Mouse (Mus musculus): Measurements from ENCODE around the gene Pskh1. TPM values are rescaled to one million over a fixed set of nuclear protein-coding genes. Genes with fewer than 3 reads are reported as not detected.

The Pskh1 gene
- polyA plus RNA-seq, 1 experiment = 51.2 TPM

GRCm38 (mm10) chr8:105860143-105860981 is 39.9 kb upstream of the Pskh1 start, which contains the start of gene Nutf2:
TSS of gene Nutf2 (plus strand) at chr8:105860580.
- Histone ChIP-seq H3K4me1 (replicated peaks; ENCODE audit: control insufficient read depth, insufficient read depth, low read length) (peaks cover 13% of the 10 kb centered on the region), H3K27me3 (ENCODE audit: control insufficient read depth, insufficient read depth, low read length) (no peaks in the 10 kb centered on the region), H3K4me3 (ENCODE audit: control insufficient read depth, insufficient read depth, low read length) (peak within 1 kb of the TSS; percentile 76), H3K27ac (ENCODE audit: control insufficient read depth, insufficient read depth, low read length) (peak within 1 kb of the TSS; percentile 51; the same call in 1 of the 2 replicates), H3K36me3 (ENCODE audit: control insufficient read depth, insufficient read depth, low read length) (no peaks in the 10 kb centered on the region)
- WGBS = 1% methylated on average over 59 of the region's 59 CpGs
- TF ChIP-seq POLR2A (IDR thresholded peaks at IDR 0.05; ENCODE audit: control insufficient read depth, extremely low read depth, insufficient read depth, low read length, poor library complexity) (peak; percentile 74; the same call in 1 of the 2 replicates), CTCF (IDR thresholded peaks at IDR 0.05; ENCODE audit: borderline replicate concordance, control insufficient read depth, extremely low read depth, insufficient read depth, low read length, poor library complexity) (peak; percentile 22; the same call in 1 of the 2 replicates)
- peak; percentile 92 for DNase-seq

DNA sequence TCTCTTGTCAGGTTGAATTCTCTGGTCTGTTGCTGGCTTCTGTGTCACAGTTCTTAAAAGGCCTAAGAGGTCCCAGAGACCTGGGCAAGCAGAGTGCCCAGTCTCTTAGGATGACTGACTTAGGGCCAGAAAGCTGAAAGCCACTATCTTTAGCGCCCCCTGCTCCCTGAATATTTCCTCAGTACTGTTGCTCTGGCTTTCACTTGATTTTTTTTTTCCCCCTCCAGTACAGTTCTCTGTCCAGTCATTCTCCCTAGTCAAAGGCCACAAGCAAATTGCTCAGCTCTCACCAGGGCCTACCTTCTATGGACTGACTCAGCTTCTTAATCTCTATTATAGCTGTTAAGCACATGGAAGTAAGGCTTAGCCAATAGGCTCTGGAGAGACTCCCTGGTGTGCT is 38.3 kb upstream of the Pskh1 start:
- 6% methylated on average over 1 of the region's 1 CpGs for WGBS

DNA sequence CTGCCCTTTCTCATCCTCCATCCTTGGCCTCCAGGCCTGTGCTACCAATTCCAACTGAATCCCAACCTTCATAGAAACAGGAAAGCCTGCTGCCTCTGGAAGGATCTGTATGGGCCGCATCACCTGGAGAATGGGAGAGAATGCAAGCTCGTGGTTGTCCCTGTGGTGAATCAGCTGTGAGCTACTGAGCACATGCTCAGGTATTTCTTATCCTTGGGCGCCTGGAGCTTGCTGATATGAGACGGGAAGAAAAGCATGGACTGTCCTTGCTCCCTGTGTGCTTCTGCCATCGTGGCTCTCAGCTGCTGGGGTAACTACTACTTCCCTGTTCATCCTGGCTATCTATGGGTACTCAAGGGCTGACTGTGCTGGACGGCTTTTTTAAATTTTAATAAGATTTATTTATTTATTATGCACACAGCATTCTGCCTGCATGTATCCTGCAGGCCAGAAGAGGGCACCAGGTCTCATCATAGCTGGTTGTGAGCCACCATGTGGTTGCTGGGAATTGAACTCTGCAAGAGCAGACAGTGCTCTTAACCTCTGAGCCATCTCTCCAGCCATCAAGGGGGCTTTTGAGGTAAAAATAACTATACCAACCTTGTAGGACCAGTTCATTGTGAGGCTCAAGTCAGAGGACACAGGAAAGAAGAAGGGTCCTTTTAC is 33.7 kb upstream of the Pskh1 start:
- Histone ChIP-seq H3K27me3 (ENCODE audit: control insufficient read depth, insufficient read depth, low read length) (no peaks in the 10 kb centered on the region), H3K36me3 (ENCODE audit: control insufficient read depth, insufficient read depth, low read length) (peaks cover 4% of the 10 kb centered on the region; the same call in 1 of the 2 replicates), H3K27ac (ENCODE audit: control insufficient read depth, insufficient read depth, low read length) (no peak overlapping the region), H3K4me3 (ENCODE audit: control insufficient read depth, insufficient read depth, low read length) (no peak overlapping the region), H3K4me1 (replicated peaks; ENCODE audit: control insufficient read depth, insufficient read depth, low read length) (no peaks in the 10 kb centered on the region)
- no peak for DNase-seq
- 88% methylated on average over 6 of the region's 6 CpGs for WGBS
- TF ChIP-seq CTCF (IDR thresholded peaks at IDR 0.05; ENCODE audit: borderline replicate concordance, control insufficient read depth, extremely low read depth, insufficient read depth, low read length, poor library complexity) = no peak
- TF ChIP-seq POLR2A (IDR thresholded peaks at IDR 0.05; ENCODE audit: control insufficient read depth, extremely low read depth, insufficient read depth, low read length, poor library complexity) = no peak

More for the DNA sequence above, 38.3 kb upstream of the Pskh1 start:
- TF ChIP-seq POLR2A (IDR thresholded peaks at IDR 0.05; ENCODE audit: control insufficient read depth, extremely low read depth, insufficient read depth, low read length, poor library complexity) (no peak), CTCF (IDR thresholded peaks at IDR 0.05; ENCODE audit: borderline replicate concordance, control insufficient read depth, extremely low read depth, insufficient read depth, low read length, poor library complexity) (no peak)
- Histone ChIP-seq H3K36me3 (ENCODE audit: control insufficient read depth, insufficient read depth, low read length) (no peaks in the 10 kb centered on the region), H3K4me1 (replicated peaks; ENCODE audit: control insufficient read depth, insufficient read depth, low read length) (peaks cover 2% of the 10 kb centered on the region), H3K27ac (ENCODE audit: control insufficient read depth, insufficient read depth, low read length) (no peak overlapping the region), H3K27me3 (ENCODE audit: control insufficient read depth, insufficient read depth, low read length) (no peaks in the 10 kb centered on the region), H3K4me3 (ENCODE audit: control insufficient read depth, insufficient read depth, low read length) (no peak overlapping the region)
- peak; percentile 21 for DNase-seq

GRCm38 (mm10) chr8:105874301-105874700 is 25.9 kb upstream of the Pskh1 start:
- WGBS = 93% methylated on average over 6 of the region's 6 CpGs
- Histone ChIP-seq H3K27ac (ENCODE audit: control insufficient read depth, insufficient read depth, low read length) (no peak overlapping the region), H3K4me1 (replicated peaks; ENCODE audit: control insufficient read depth, insufficient read depth, low read length) (no peaks in the 10 kb centered on the region), H3K27me3 (ENCODE audit: control insufficient read depth, insufficient read depth, low read length) (no peaks in the 10 kb centered on the region), H3K36me3 (ENCODE audit: control insufficient read depth, insufficient read depth, low read length) (peaks cover 23% of the 10 kb centered on the region), H3K4me3 (ENCODE audit: control insufficient read depth, insufficient read depth, low read length) (no peak overlapping the region)
- TF ChIP-seq CTCF (IDR thresholded peaks at IDR 0.05; ENCODE audit: borderline replicate concordance, control insufficient read depth, extremely low read depth, insufficient read depth, low read length, poor library complexity) (no peak), POLR2A (IDR thresholded peaks at IDR 0.05; ENCODE audit: control insufficient read depth, extremely low read depth, insufficient read depth, low read length, poor library complexity) (no peak)
- DNase-seq = no peak

DNA sequence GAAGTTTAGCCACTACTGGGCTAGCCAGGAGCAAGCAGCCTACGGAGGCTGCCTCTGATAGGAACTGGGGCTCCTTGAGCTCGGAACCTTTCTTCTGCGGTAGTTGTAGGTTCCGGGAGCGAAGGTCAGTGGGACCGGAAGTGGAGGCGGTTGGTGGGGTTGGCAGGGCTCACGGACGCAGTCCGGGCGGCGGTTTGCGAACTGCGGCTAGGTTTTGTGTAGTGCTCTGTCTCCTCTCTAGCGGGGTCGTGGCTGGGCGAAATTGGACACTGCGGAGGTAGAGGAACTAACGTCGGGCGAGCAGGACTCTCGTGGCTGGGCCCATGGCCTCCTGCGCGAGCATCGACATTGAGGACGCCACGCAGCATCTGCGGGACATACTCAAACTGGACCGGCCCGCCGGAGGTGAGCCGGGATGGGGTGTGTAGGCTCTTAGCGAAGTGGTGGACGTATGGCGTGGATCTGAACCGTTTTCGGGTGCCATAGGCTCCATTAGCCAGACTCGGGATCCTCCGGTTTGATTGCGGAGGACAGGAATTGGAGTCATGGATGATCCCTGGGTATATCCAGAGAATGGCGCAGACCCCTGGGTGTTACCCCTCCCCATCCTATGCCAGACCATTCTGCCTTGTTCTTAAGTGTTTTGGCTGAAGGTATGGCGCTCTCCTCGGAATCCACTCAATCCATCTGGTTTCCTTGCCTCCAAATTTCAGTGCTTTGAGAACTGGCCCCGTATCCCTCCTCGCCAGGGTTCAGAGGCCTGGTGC is 19.3 kb upstream of the Pskh1 start, which contains the start of gene Edc4:
TSS of gene Edc4 (plus strand) at position 128 of the 767 bp plus-strand sequence.
- peaks cover 23% of the 10 kb centered on the region for H3K36me3 ChIP-seq (ENCODE audit: control insufficient read depth, insufficient read depth, low read length)
- peak within 1 kb of the TSS; percentile 86 for H3K4me3 ChIP-seq (ENCODE audit: control insufficient read depth, insufficient read depth, low read length)
- 1% methylated on average over 45 of the region's 45 CpGs for WGBS
- no peak within 1 kb of the TSS for H3K27ac ChIP-seq (ENCODE audit: control insufficient read depth, insufficient read depth, low read length)
- TF ChIP-seq CTCF (IDR thresholded peaks at IDR 0.05; ENCODE audit: borderline replicate concordance, control insufficient read depth, extremely low read depth, insufficient read depth, low read length, poor library complexity) (no peak), POLR2A (IDR thresholded peaks at IDR 0.05; ENCODE audit: control insufficient read depth, extremely low read depth, insufficient read depth, low read length, poor library complexity) (peak; percentile 65; the same call in 1 of the 2 replicates)
- peaks cover 8% of the 10 kb centered on the region for H3K4me1 ChIP-seq (replicated peaks; ENCODE audit: control insufficient read depth, insufficient read depth, low read length)
- H3K27me3 ChIP-seq (ENCODE audit: control insufficient read depth, insufficient read depth, low read length) = no peaks in the 10 kb centered on the region
- peak; percentile 89 for DNase-seq

All from thymus, adult 2 months (tissue).